Mouse (Mus musculus) adrenal gland (tissue): ENCODE measurements at regions not wholly inside any gene's neighbourhood (a gene's known extent, or its start where the extent isn't known, plus 50 kb on each side); places are given as distances from the start of the nearest gene placed in this dataset.

Source experiments
- intact Hi-C: fragments of 180-260 bp; cut with DNase I; formaldehyde crosslinking; loops from one replicate; pipeline ENCODE4 v1.15.1; 2025

DNA sequence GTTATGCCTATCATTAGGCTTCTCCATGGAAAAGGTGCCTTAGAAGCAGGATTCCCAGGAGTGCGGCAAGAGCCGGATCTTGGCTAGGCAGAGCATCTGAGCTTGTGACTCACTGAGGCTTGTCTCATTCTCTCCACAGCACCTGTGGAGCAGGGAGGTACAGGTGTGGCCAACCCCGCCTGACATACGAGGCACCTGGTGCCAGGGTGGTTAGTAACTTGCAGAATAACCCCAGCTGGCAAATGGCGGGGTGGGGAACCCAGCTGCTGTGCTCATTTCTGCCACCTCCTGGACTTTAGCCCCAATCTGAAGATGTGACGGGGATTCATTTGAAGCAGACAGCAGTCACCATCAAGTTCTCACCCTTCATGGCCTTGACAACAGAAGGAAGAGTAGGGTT, 96.2 kb downstream of the Pdgfra start:
- intact Hi-C loops, result no loop called here

DNA sequence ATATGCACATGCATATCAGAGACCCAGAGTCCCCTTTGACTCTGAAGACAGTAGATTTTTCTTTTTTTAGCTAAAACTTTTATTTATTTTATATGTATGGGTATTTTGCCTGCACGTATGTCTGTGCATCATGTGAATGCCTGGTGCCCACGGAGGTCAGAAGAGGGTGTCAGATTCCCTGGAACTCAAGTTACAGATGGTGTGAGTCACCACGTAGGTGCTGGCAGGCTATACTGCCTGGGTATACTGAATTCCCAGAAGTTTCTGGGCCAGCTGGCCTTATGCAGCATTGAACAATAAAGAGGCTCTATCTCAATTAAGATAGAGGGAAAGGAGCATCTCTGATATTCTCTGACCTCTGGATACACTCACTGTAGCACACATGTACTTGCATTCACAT, 97.6 kb downstream of the Pdgfra start:
- intact Hi-C loops, result no loop called here

GRCm38 (mm10) chr5:75253349-75253748, 101.3 kb downstream of the Pdgfra start:
- intact Hi-C loops, result no loop called here

DNA sequence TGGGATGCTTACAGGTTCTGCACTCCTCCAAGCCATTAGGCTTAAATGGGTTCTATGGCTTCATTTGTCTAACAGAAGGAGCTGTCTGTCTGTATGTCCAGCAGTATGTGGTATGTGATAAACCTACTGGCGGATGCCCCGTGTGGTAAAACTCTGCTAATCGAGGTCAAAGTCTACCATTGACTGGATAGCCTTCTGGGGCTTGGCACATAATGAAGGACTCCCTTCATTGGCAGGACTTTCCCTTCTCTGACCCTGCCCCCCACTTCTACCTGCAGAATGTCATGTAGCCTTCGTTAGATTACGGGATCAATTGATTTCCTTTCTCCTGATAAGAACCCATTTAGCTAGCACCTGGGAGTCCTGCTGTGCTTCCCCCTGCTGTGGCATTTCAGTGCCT, 101.7 kb downstream of the Pdgfra start:
- intact Hi-C loops, result no loop called here

DNA sequence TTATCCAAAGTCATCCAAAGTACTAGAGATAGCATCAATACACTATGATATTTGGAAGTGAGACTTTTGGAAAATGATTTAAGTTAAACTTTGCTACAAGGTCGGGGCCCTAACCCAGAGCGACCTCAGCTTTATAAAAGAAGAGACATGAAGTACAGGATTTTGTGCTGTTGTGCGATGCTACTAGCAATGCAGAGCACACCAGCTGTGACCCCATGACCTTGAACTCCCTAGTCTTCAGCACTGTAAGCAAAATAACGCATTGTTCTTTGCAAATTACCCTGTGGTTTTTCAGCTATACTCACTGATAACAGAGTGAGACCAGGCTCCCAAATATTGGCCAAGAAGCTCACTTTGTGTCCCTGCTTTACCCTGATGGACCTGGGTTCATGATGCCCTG, 104.1 kb downstream of the Pdgfra start:
- intact Hi-C loops, result no loop called here

- intact Hi-C loops, result no loop called here
Measured at GRCm38 (mm10) chr5:75257067-75257466, 105.0 kb downstream of the Pdgfra start.

DNA sequence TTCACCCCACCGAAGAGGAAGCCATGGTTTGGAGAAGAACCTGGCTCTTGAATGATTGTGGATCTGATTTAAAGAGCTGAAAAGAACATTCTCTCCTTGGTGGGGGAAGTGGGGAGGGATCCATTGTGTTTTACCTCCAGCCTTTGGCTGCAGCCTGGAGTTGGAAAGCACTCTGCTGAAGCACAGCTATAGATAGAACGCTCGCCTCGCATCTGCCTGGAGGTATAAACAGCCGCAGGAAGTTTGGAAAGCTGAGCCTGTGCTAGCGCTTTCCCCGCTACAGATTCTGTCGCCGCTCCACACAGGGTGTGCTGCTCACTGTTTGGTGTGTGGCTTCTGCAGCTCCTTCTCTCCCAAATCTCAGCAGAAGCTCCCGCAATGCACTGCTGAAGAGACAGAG, 108.2 kb downstream of the Pdgfra start:
- intact Hi-C loops, result no loop called here

DNA sequence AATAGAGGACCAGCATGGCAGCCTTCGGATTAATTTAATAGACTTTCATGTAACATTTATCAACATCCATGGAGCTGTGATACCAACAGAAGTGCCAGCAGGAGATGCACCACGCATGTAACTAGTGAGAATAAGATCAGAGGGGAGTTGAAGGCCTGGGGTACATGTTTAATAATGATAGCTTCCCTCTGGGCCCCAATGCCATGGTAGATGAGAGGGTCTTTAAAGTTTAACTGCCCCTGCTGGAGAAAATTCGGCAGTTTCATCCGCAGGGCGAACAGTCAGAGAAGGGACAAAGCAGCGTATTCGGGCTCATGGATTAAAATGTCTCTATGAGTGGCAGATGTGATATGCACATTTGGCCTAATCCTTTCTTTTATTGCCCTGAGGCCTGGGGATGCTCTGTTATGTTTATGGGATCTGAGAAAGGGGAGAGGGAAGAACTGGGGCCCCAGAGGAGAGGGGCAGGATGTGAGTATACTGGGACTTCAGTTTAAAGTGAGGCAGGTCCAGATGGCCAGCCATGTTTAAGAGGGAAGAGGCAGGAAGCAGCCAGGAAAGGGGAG, 114.1 kb downstream of the Pdgfra start:
- intact Hi-C loops, result no loop called here

- intact Hi-C loops, result no loop called here
Measured at GRCm38 (mm10) chr5:75266871-75267270, 114.8 kb downstream of the Pdgfra start.

GRCm38 (mm10) chr5:75267766-75268165, 115.7 kb downstream of the Pdgfra start:
- intact Hi-C loops, result no loop called here

DNA sequence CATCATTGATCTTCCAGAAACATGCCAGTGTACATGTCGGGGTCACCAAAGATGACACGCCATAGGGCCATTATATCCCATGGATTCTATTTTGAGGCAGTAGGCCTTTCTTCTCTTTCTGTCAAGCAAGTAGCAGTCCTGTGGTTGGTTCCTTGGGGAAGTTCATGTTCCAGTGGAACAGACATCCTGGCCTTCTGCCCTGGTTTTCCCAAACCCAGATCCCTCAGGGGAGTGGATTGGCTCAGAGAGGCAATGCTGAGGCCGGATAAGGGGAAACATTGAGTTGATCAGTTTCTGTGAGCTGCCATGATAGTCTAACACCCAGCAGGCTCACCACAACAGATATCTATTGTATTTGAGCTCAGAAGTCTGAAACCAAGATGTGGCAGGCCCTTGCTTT, 125.9 kb downstream of the Pdgfra start:
- intact Hi-C loops, result no loop called here

DNA sequence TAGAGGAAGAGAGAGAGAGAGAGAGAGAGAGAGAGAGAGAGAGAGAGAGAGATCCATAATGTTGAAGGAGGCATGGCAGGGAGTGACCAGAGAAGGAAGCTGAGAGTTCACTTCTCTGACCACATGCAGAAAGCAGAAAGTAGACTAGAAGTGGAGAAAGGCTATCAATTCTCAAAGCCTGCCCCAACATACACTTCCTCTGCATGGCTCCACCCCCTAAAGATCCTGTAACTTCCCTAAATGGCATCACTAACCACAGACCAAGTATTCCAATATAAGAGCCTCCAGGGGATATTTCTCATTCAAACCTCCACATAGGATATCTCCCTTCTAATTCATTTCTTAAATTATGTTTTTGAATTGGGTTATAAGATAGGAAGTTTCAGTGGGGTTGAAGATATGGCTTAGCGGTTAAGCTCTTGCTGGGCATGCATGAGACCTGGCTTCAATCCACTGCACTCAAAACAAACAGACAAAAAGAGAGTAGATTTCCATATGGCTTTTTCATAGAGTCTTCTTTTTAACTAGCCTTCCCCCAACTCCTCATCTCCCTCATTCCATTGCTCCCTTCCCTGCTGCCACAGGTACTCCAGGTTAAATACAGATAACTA, 127.6 kb downstream of the Pdgfra start:
- intact Hi-C loops, result no loop called here

- intact Hi-C loops, result no loop called here
Measured at GRCm38 (mm10) chr5:75280698-75281097, 128.6 kb downstream of the Pdgfra start.

DNA sequence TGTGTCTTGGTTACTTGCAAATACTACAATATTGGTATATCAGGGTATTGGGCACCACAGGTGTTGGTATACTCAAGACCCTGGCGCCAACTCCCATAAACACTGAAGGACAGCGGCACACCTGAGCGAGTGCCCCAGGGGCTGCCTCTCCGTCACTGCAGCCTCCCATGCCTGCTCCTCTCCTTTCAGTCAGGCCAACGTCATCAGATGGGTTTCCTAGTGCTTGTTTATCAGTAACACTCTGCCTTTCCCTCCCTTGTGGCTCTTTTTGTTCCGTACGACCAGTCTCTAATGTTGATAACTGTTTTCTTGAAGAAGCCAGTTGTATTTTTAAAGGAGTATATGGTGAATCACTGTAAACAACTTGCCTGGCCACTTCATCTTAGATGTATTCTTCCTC, 129.4 kb downstream of the Pdgfra start:
- intact Hi-C loops, result no loop called here

DNA sequence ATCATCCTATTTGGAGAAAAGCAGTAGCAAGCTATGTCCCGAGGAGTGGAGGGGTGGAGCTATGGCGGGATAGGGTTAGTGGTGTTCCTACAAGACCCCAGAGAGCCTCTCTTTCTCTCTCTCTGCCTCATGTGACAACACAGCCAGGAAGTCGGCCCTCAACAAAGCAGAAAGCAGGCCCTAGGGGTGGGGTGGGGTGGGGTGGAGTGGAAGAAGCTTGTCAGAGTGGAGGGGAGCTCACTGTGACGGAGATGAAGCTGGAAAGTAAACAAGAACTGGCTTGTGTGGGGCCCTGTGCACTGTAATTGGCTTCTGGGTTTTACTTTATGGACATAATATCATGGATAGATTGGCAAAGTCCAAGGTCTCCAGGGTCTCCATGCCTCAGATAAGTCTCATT, 130.5 kb downstream of the Pdgfra start:
- intact Hi-C loops, result no loop called here

DNA sequence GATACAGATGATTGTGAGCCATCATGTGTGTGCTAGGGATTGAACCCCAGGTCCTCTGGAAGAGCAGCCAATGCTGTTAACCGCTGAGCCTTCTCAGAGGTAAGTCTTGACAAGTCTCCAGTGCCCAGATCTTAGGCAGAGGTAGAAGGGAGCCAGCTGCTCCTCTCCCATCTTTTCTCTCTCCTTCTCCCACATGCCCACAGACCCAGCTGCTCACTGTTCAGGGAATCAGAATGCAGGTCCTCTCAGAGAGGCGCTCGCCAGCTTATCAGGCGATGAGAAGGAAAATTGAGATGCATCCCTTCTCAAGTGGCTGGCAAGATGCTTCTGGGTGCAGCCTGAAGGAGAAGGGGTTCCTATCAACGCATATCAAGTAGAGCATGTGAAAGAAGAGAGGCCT, 131.7 kb downstream of the Pdgfra start:
- intact Hi-C loops, result no loop called here

- intact Hi-C loops, result no loop called here
Measured at GRCm38 (mm10) chr5:75285950-75286349, 133.9 kb downstream of the Pdgfra start.

- intact Hi-C loops, result no loop called here
Measured at GRCm38 (mm10) chr5:75295676-75296075, 143.6 kb downstream of the Pdgfra start.

- intact Hi-C loops, result no loop called here
Measured at GRCm38 (mm10) chr5:75312897-75313296, 160.8 kb downstream of the Pdgfra start.

GRCm38 (mm10) chr5:75315956-75316355, 163.9 kb downstream of the Pdgfra start:
- intact Hi-C loops, result no loop called here

DNA sequence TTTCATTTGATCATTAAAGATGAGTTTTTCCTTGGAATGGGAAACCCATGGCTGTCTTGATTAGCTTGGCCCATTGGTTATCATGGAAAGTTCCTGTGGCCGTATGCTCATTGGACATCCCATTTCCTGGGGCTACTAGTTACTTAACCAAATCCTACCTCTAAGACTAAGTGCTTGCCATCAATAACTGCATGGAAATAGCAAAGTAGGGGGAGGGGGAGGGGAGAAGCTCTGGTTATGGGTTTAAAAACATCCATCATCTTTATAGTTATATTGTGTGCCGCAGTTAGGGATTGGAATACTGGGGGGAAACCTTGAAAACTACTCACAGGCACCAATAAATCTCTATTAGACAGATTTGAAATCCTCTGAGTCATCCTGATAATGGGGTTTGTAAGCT, 168.4 kb downstream of the Pdgfra start:
- intact Hi-C loops, result no loop called here

GRCm38 (mm10) chr5:75334050-75334449, 182.0 kb downstream of the Pdgfra start:
- intact Hi-C loops, result no loop called here

GRCm38 (mm10) chr5:75336454-75336853, 184.4 kb downstream of the Pdgfra start:
- intact Hi-C loops, result no loop called here

GRCm38 (mm10) chr5:75338439-75338838, 186.3 kb downstream of the Pdgfra start:
- intact Hi-C loops, result no loop called here
